Comparison of ENCODE assay signal across 28 mouse cellular contexts in genomic region chr5:97359104-97359503, GRCm38 (mm10). TPM values are rescaled to one million over a fixed set of nuclear protein-coding genes. Genes with fewer than 3 reads are reported as not detected.
A peak's percentile ranks its signal among the peaks of the same experiment; 100 is the strongest.
DNase-seq lines count a peak whose midpoint lies in the region; ATAC-seq and TF ChIP-seq lines count a peak whose summit lies in the region.
"Had no signal": no experiment of that assay in that cellular context is flagged by ENCODE, and none has a peak within 500 bp of the region (broad histone marks: within the 10 kb centered on the region; RNA-seq: fewer than 3 reads in every experiment).

No protein-coding gene starts in this region.

- peak; percentile 57 for TF ChIP-seq CTCF in hindbrain, postnatal 0 days (IDR thresholded peaks at IDR 0.05; ENCODE audit: low read depth)
- peak; percentile 65 for TF ChIP-seq CTCF in midbrain, postnatal 0 days (IDR thresholded peaks at IDR 0.05)

- H3K4me1 ChIP-seq in hindbrain, postnatal 0 days (ENCODE audit: insufficient read depth, low read length) = no peaks in the 10 kb centered on the region
- no peaks in the 10 kb centered on the region for H3K4me1 ChIP-seq in hindbrain, embryonic 12.5 days
- no peaks in the 10 kb centered on the region for H3K4me1 ChIP-seq in midbrain, postnatal 0 days (ENCODE audit: insufficient read depth, low read length)
- no peaks in the 10 kb centered on the region for H3K4me1 ChIP-seq in midbrain, embryonic 11.5 days (ENCODE audit: control insufficient read depth, insufficient read depth, low read length)
- H3K4me1 ChIP-seq: liver, embryonic 15.5 days; lung, embryonic 15.5 days; midbrain, embryonic 10.5 days; neural tube, embryonic 12.5 days; stomach, embryonic 15.5 days had no signal

- peak; percentile 30 to 40 for DNase-seq in cerebellum, postnatal 10 days
- DNase-seq in cerebellum, adult 8-10 months = no peak
- peak; percentile 54 for DNase-seq in hindbrain, postnatal 0 days (ENCODE audit: low spot score)
- DNase-seq in midbrain, postnatal 0 days (ENCODE audit: low spot score) = peak; percentile 60
- no peak for DNase-seq in midbrain, embryonic 11.5 days (ENCODE audit: low spot score, missing footprints)
- DNase-seq in T-cell, adult 2 months (ENCODE audit: low spot score) = no peak
- DNase-seq: adrenal gland, postnatal 25 days; cerebellum, adult 9-11 months; gastrocnemius, postnatal 14 days; heart, adult 11 months; kidney, adult 8-10 months; kidney, postnatal 14 days; liver; thymus, adult 18-20 months; thymus, postnatal 36 days had no signal

- H3K9ac ChIP-seq in hindbrain, postnatal 0 days (replicated peaks; ENCODE audit: low read length) = no peak overlapping the region
- H3K9ac ChIP-seq in hindbrain, embryonic 12.5 days = no peak overlapping the region
- H3K9ac ChIP-seq in midbrain, postnatal 0 days (replicated peaks; ENCODE audit: low read length, poor library complexity, severe bottlenecking) = no peak overlapping the region
- H3K9ac ChIP-seq in midbrain, embryonic 11.5 days (ENCODE audit: low read length) = no peak overlapping the region
- H3K9ac ChIP-seq: heart, embryonic 13.5 days; hindbrain, embryonic 14.5 days; liver, embryonic 15.5 days; lung, embryonic 15.5 days; neural tube, embryonic 12.5 days; stomach, embryonic 15.5 days had no signal

- H3K4me3 ChIP-seq in hindbrain, postnatal 0 days (ENCODE audit: low read length) = no peak overlapping the region
- no peak overlapping the region for H3K4me3 ChIP-seq in hindbrain, embryonic 12.5 days
- H3K4me3 ChIP-seq in midbrain, postnatal 0 days (ENCODE audit: low read depth, low read length) = no peak overlapping the region
- H3K4me3 ChIP-seq in midbrain, embryonic 11.5 days (ENCODE audit: low read depth, low read length) = no peak overlapping the region
- H3K4me3 ChIP-seq: forebrain, embryonic 10.5 days; heart, embryonic 13.5 days; liver, embryonic 15.5 days; lung, embryonic 15.5 days; midbrain, embryonic 10.5 days; neural tube, embryonic 12.5 days; stomach, embryonic 15.5 days had no signal

- H3K27me3 ChIP-seq in hindbrain, postnatal 0 days (ENCODE audit: insufficient read depth, low read length) = no peaks in the 10 kb centered on the region
- H3K27me3 ChIP-seq in hindbrain, embryonic 12.5 days = no peaks in the 10 kb centered on the region
- no peaks in the 10 kb centered on the region for H3K27me3 ChIP-seq in midbrain, postnatal 0 days (ENCODE audit: insufficient read depth, low read length)
- no peaks in the 10 kb centered on the region for H3K27me3 ChIP-seq in midbrain, embryonic 11.5 days (ENCODE audit: control insufficient read depth, insufficient read depth, low read length)
- H3K27me3 ChIP-seq: heart, embryonic 13.5 days; liver, embryonic 15.5 days; lung, embryonic 15.5 days; neural tube, embryonic 12.5 days; stomach, embryonic 15.5 days had no signal

- H3K9me3 ChIP-seq in hindbrain, postnatal 0 days (ENCODE audit: low read length) = no peaks in the 10 kb centered on the region
- H3K9me3 ChIP-seq in hindbrain, embryonic 12.5 days (replicated peaks) = no peaks in the 10 kb centered on the region
- H3K9me3 ChIP-seq in midbrain, postnatal 0 days (ENCODE audit: low read length) = no peaks in the 10 kb centered on the region
- peaks cover 3% of the 10 kb centered on the region; the same call in 1 of the 2 replicates for H3K9me3 ChIP-seq in midbrain, embryonic 11.5 days (ENCODE audit: control insufficient read depth, low read length)
- H3K9me3 ChIP-seq: forebrain, embryonic 10.5 days; liver, embryonic 15.5 days; lung, embryonic 15.5 days; midbrain, embryonic 10.5 days; neural tube, embryonic 12.5 days; stomach, embryonic 15.5 days had no signal

- H3K4me2 ChIP-seq in hindbrain, postnatal 0 days (ENCODE audit: low read depth, low read length) = no peak overlapping the region
- no peak overlapping the region for H3K4me2 ChIP-seq in hindbrain, embryonic 12.5 days (replicated peaks)
- no peak overlapping the region for H3K4me2 ChIP-seq in midbrain, postnatal 0 days (ENCODE audit: low read depth, low read length, poor library complexity, severe bottlenecking)
- no peak overlapping the region for H3K4me2 ChIP-seq in midbrain, embryonic 11.5 days
- H3K4me2 ChIP-seq: heart, embryonic 13.5 days; hindbrain, embryonic 14.5 days; liver, embryonic 15.5 days; lung, embryonic 15.5 days; neural tube, embryonic 12.5 days; stomach, embryonic 15.5 days had no signal

- 67% methylated on average over 4 of the region's 4 CpGs for WGBS in hindbrain, postnatal 0 days
- WGBS in hindbrain, embryonic 12.5 days = 80% methylated on average over 4 of the region's 4 CpGs
- 67% methylated on average over 4 of the region's 4 CpGs for WGBS in midbrain, postnatal 0 days
- WGBS in midbrain, embryonic 11.5 days = 82% methylated on average over 4 of the region's 4 CpGs

- H3K27ac ChIP-seq in hindbrain, postnatal 0 days = no peak overlapping the region
- no peak overlapping the region for H3K27ac ChIP-seq in hindbrain, embryonic 12.5 days
- no peak overlapping the region for H3K27ac ChIP-seq in midbrain, postnatal 0 days (ENCODE audit: low read depth, low read length)
- no peak overlapping the region for H3K27ac ChIP-seq in midbrain, embryonic 11.5 days (ENCODE audit: low read depth, low read length)
- H3K27ac ChIP-seq: forebrain, embryonic 10.5 days; heart, embryonic 13.5 days; hindbrain, embryonic 14.5 days; liver, embryonic 15.5 days; lung, embryonic 15.5 days; macrophage; midbrain, embryonic 10.5 days; neural tube, embryonic 12.5 days; stomach, embryonic 15.5 days had no signal

- no peaks in the 10 kb centered on the region for H3K36me3 ChIP-seq in hindbrain, postnatal 0 days (ENCODE audit: insufficient read depth, low read length)
- no peaks in the 10 kb centered on the region for H3K36me3 ChIP-seq in hindbrain, embryonic 12.5 days
- no peaks in the 10 kb centered on the region for H3K36me3 ChIP-seq in midbrain, postnatal 0 days (ENCODE audit: insufficient read depth, low read length)
- no peaks in the 10 kb centered on the region for H3K36me3 ChIP-seq in midbrain, embryonic 11.5 days (ENCODE audit: control insufficient read depth, insufficient read depth, low read length)
- H3K36me3 ChIP-seq: forebrain, embryonic 10.5 days; heart, embryonic 13.5 days; liver, embryonic 15.5 days; lung, embryonic 15.5 days; midbrain, embryonic 10.5 days; neural tube, embryonic 12.5 days; stomach, embryonic 15.5 days had no signal

- ATAC-seq in hindbrain, postnatal 0 days = peak; percentile 58; the same call in 1 of the 2 replicates
- no peak for ATAC-seq in hindbrain, embryonic 12.5 days (ENCODE audit: low FRiP score)
- no peak for ATAC-seq in midbrain, postnatal 0 days (ENCODE audit: low FRiP score)
- no peak for ATAC-seq in midbrain, embryonic 11.5 days (ENCODE audit: low FRiP score)

RNA-seq across cellular contexts. Expression of gene Naa11, which starts 33.1 kb away (rescaled TPM):
- not detected in 2 replicates for total RNA-seq in hindbrain, postnatal 0 days (2014; rRNA removed)
- polyA plus RNA-seq in hindbrain, postnatal 0 days (2015; fragmentation: Nextera tagmentation; extraction: Ambion mirVana) = 0.05 TPM in 1 of 2 replicates, not detected in the other
- polyA plus RNA-seq in hindbrain, embryonic 12.5 days (2016; fragmentation: Nextera tagmentation; extraction: Ambion mirVana) = not detected in 2 replicates
- total RNA-seq in midbrain, postnatal 0 days (2014; rRNA removed) = not detected in 2 replicates
- polyA plus RNA-seq in midbrain, postnatal 0 days (2015; fragmentation: Nextera tagmentation; extraction: Ambion mirVana) = 0.04 TPM in 1 of 2 replicates, not detected in the other
- not detected in 2 replicates for polyA plus RNA-seq in midbrain, embryonic 11.5 days (2014; fragmentation: Nextera tagmentation; extraction: Ambion mirVana)
- total RNA-seq: adrenal gland, postnatal 25 days; gastrocnemius, postnatal 14 days; heart, postnatal 25 days had no signal
- polyA plus RNA-seq: embryonic facial prominence, embryonic 11.5 days; forebrain, embryonic 10.5 days; heart, embryonic 13.5 days; hindbrain, embryonic 14.5 days; liver, embryonic 15.5 days; macrophage; midbrain, embryonic 10.5 days; neural tube, embryonic 12.5 days; spleen, adult 2 months had no signal

Comparison
In these comparisons a context has a peak if more than half of its experiments do, and no peak if none do; other contexts are left out.
1. DNase-seq: peak in cerebellum, postnatal 10 days (2 of 2), hindbrain, postnatal 0 days (single experiment) and midbrain, postnatal 0 days (single experiment); none in cerebellum, adult 8-10 months (single experiment), midbrain, embryonic 11.5 days (single experiment) and T-cell, adult 2 months (single experiment).